Mouse (Mus musculus) C2C12 (cell line): ENCODE results near the gene Hoxc6. TPM values are rescaled to one million over a fixed set of nuclear protein-coding genes. Genes with fewer than 3 reads are reported as not detected.

ENCODE experiments used
- H3K27me3 ChIP-seq: one replicate; pipeline ENCODE4 v1.6.1; 2011; ENCODE audit not compliant: control insufficient read depth, insufficient read depth, insufficient read length
- H3K36me3 ChIP-seq: one replicate; pipeline ENCODE4 v1.6.1; 2011; ENCODE audit not compliant: control insufficient read depth, insufficient read depth
- H3K4me3 ChIP-seq: one replicate; pipeline ENCODE4 v1.5.1; 2011; ENCODE audit warnings: mild to moderate bottlenecking, control low read depth; ENCODE audit not compliant: poor library complexity, insufficient read depth, severe bottlenecking
- H3K79me2 ChIP-seq: one replicate; pipeline ENCODE4 v1.6.1; 2011; ENCODE audit not compliant: control insufficient read depth, insufficient read depth
- H3K79me3 ChIP-seq: one replicate; pipeline ENCODE4 v1.6.1; 2011; ENCODE audit warnings: low read depth, control low read depth
- H3ac ChIP-seq: one replicate; pipeline ENCODE3; 2011; ENCODE audit warnings: low read depth; ENCODE audit not compliant: control insufficient read depth, insufficient read length
- CEBPB ChIP-seq: IDR thresholded peaks from one replicate; pipeline ENCODE4 v1.6.1; 2011; ENCODE audit warnings: low read depth, mild to moderate bottlenecking, control low read depth, moderate library complexity
- CTCF ChIP-seq: IDR thresholded peaks from one replicate; pipeline ENCODE4 v1.5.1; 2011; ENCODE audit not compliant: control insufficient read depth, insufficient read depth, insufficient read length
- FOSL1 ChIP-seq: IDR thresholded peaks from one replicate; pipeline ENCODE4 v1.8.0; 2011; ENCODE audit warnings: mild to moderate bottlenecking, low read length; ENCODE audit not compliant: poor library complexity, insufficient read depth, severe bottlenecking
- MAX ChIP-seq: IDR thresholded peaks from one replicate; pipeline ENCODE4 v1.6.1; 2011; ENCODE audit warnings: mild to moderate bottlenecking, control low read depth
- MYOD1 ChIP-seq: IDR thresholded peaks from one replicate; pipeline ENCODE4 v1.6.1; 2011; ENCODE audit warnings: low read depth; ENCODE audit not compliant: control insufficient read depth, insufficient read length
- MYOG ChIP-seq: IDR thresholded peaks from one replicate; pipeline ENCODE4 v1.6.1; 2011; ENCODE audit not compliant: control insufficient read depth, insufficient read length; ENCODE audit errors: extremely low read depth
- USF1 ChIP-seq: IDR thresholded peaks from one replicate; pipeline ENCODE4 v1.6.1; 2011; ENCODE audit warnings: low read depth, mild to moderate bottlenecking, control low read depth, moderate library complexity
- polyA plus RNA-seq: library from polyadenylated mRNA; unstranded; fragments of >200 nt; fragmentation: generic; extraction: Trizol; gene quantifications from one replicate; pipeline ENCODE4 v1.2.1, GENCODE M21; 2012; ENCODE audit warnings: missing spikeins

The Hoxc6 gene
- polyA plus RNA-seq, 1 experiment: 10.6 TPM

- H3K4me3 ChIP-seq: no peak overlapping the region
Observed at GRCm38 (mm10) chr15:103038701-103039480, 40.8 kb downstream of the Hoxc6 start.

GRCm38 (mm10) chr15:103039609-103040008, 41.6 kb downstream of the Hoxc6 start:
- no peak overlapping the region for H3ac ChIP-seq
- no peaks in the 10 kb centered on the region for H3K79me2 ChIP-seq
- no peaks in the 10 kb centered on the region for H3K79me3 ChIP-seq
- H3K4me3 ChIP-seq: no peak overlapping the region
- H3K36me3 ChIP-seq: no peaks in the 10 kb centered on the region
- H3K27me3 ChIP-seq: no peaks in the 10 kb centered on the region
- no peak for TF ChIP-seq CEBPB
- no peak for TF ChIP-seq FOSL1
- TF ChIP-seq USF1: no peak
- TF ChIP-seq MAX: no peak
- no peak for TF ChIP-seq MYOG

More at GRCm38 (mm10) chr15:103038701-103039480, 40.8 kb downstream of the Hoxc6 start:
- Histone ChIP-seq H3K79me3 (no peaks in the 10 kb centered on the region), H3K27me3 (no peaks in the 10 kb centered on the region), H3K36me3 (no peaks in the 10 kb centered on the region), H3ac (no peak overlapping the region), H3K79me2 (no peaks in the 10 kb centered on the region)
- TF ChIP-seq MYOD1 (no peak), USF1 (no peak), MAX (no peak), CEBPB (no peak), CTCF (no peak), MYOG (no peak), FOSL1 (no peak)

GRCm38 (mm10) chr15:103040601-103041000, 42.5 kb downstream of the Hoxc6 start:
- H3K27me3 ChIP-seq: no peaks in the 10 kb centered on the region
- no peaks in the 10 kb centered on the region for H3K79me3 ChIP-seq
- H3K79me2 ChIP-seq: no peaks in the 10 kb centered on the region
- TF ChIP-seq MAX (no peak), FOSL1 (no peak), MYOD1 (no peak)
- no peak overlapping the region for H3ac ChIP-seq
- no peak overlapping the region for H3K4me3 ChIP-seq
- H3K36me3 ChIP-seq: no peaks in the 10 kb centered on the region

- TF ChIP-seq CEBPB (no peak), CTCF (no peak), MYOD1 (no peak), USF1 (no peak), FOSL1 (no peak), MAX (no peak), MYOG (no peak)
- H3ac ChIP-seq: no peak overlapping the region
- no peaks in the 10 kb centered on the region for H3K36me3 ChIP-seq
- no peaks in the 10 kb centered on the region for H3K79me3 ChIP-seq
- no peaks in the 10 kb centered on the region for H3K79me2 ChIP-seq
- H3K27me3 ChIP-seq: no peaks in the 10 kb centered on the region
- no peak overlapping the region for H3K4me3 ChIP-seq
Observed at GRCm38 (mm10) chr15:103041613-103042012, 43.6 kb downstream of the Hoxc6 start.

- Histone ChIP-seq H3ac (no peak overlapping the region), H3K27me3 (no peaks in the 10 kb centered on the region)
Observed at GRCm38 (mm10) chr15:103042209-103042608, 44.2 kb downstream of the Hoxc6 start.

GRCm38 (mm10) chr15:103051670-103052069, 53.6 kb downstream of the Hoxc6 start:
- H3K27me3 ChIP-seq: no peaks in the 10 kb centered on the region
- H3K79me2 ChIP-seq: no peaks in the 10 kb centered on the region

More at GRCm38 (mm10) chr15:103042209-103042608, 44.2 kb downstream of the Hoxc6 start:
- TF ChIP-seq CTCF: no peak
- TF ChIP-seq USF1: no peak
- TF ChIP-seq FOSL1: no peak
- TF ChIP-seq MYOD1: no peak
- no peak for TF ChIP-seq CEBPB
- TF ChIP-seq MYOG: no peak
- no peak for TF ChIP-seq MAX
- Histone ChIP-seq H3K4me3 (no peak overlapping the region), H3K79me3 (no peaks in the 10 kb centered on the region), H3K79me2 (no peaks in the 10 kb centered on the region), H3K36me3 (no peaks in the 10 kb centered on the region)

More at GRCm38 (mm10) chr15:103051670-103052069, 53.6 kb downstream of the Hoxc6 start:
- Histone ChIP-seq H3ac (no peak overlapping the region), H3K4me3 (no peak overlapping the region), H3K79me3 (no peaks in the 10 kb centered on the region), H3K36me3 (no peaks in the 10 kb centered on the region)
- TF ChIP-seq USF1 (no peak), MAX (no peak), MYOD1 (no peak), CTCF (no peak), FOSL1 (no peak), MYOG (no peak), CEBPB (no peak)
